Mouse (Mus musculus): ENCODE results near the gene Matn3. TPM values are rescaled to one million over a fixed set of nuclear protein-coding genes. Genes with fewer than 3 reads are reported as not detected.

The Matn3 gene
- total RNA-seq, 2 experiments from 2014 or later = 0.17 to 0.18 TPM

DNA sequence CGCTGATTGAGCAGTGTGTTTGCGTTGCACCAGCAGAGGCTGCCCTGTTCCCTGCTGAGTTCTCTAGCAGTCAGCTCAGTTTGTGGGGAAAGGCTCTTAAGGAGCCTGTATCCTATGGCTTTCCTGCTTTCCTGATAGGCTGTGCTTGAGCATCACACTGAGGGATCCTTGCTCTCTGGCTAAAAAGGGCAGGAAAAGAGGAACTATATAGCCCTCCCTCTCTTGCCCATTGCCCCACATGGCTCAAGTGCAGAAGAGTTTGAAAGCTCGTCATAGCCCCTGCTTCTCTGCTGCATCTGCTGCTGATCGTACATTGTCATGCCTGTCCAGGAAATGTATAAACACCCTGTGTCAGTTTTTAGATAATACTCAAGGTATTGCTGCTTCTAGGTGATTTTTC lies 59.4 kb downstream of the Matn3 start:
- DNase-seq (ENCODE audit: extremely low spot score in 1 of 2, low spot score in 2 of 2) = no peak
- intact Hi-C loops (cut with DNase I) = no loop called here

- DNase-seq (ENCODE audit: extremely low spot score in 1 of 2, low spot score in 2 of 2) = no peak
- intact Hi-C loops (cut with DNase I) = no loop called here
These were observed 60.1 kb downstream of the Matn3 start for GRCm38 (mm10) chr12:9007811-9008210.

GRCm38 (mm10) chr12:9010311-9010710 lies 62.6 kb downstream of the Matn3 start:
- intact Hi-C loops (cut with DNase I) = no loop called here
- no peak for DNase-seq (ENCODE audit: extremely low spot score in 1 of 2, low spot score in 2 of 2)

GRCm38 (mm10) chr12:9016376-9016775 lies 68.6 kb downstream of the Matn3 start:
- intact Hi-C loops (cut with DNase I) = no loop called here

GRCm38 (mm10) chr12:9020431-9020830 lies 72.7 kb downstream of the Matn3 start:
- no peak for DNase-seq (ENCODE audit: extremely low spot score in 1 of 2, low spot score in 2 of 2)
- intact Hi-C loops (cut with DNase I) = loop anchor here (10.0 kb wide), 2 partner anchors 306 to 696 kb away; no protein-coding TSS in a partner anchor

More at GRCm38 (mm10) chr12:9016376-9016775, 68.6 kb downstream of the Matn3 start:
- no peak for DNase-seq (ENCODE audit: extremely low spot score in 1 of 2, low spot score in 2 of 2)

GRCm38 (mm10) chr12:9020986-9021385 lies 73.3 kb downstream of the Matn3 start:
- intact Hi-C loops (cut with DNase I) = loop anchor here (10.0 kb wide), 2 partner anchors 306 to 696 kb away; no protein-coding TSS in a partner anchor
- DNase-seq (ENCODE audit: extremely low spot score in 1 of 2, low spot score in 2 of 2) = no peak

Other genes starting within 250 kb of the Matn3 start
- 1 to 10 TPM; 3.1 to 4.1 TPM for gene Sdc1, start 176.6 kb upstream of the Matn3 start, total RNA-seq (2021)
- gene Laptm4a, start 26.3 kb upstream of the Matn3 start, total RNA-seq (2021) = 100 to 1,000 TPM; 175 to 177 TPM
- 10 to 100 TPM; 44.1 to 49.7 TPM for gene Wdr35, start 26.0 kb downstream of the Matn3 start, total RNA-seq (2021)
- gene Ttc32, start 82.1 kb downstream of the Matn3 start, total RNA-seq (2021) = 1 to 10 TPM; 2.7 to 3.2 TPM

Data from left cerebral cortex, postnatal 10 days (tissue).